Mouse (Mus musculus): ENCODE measurements around the gene Nhsl1. TPM values are rescaled to one million over a fixed set of nuclear protein-coding genes. Genes with fewer than 3 reads are reported as not detected.

Gene Nhsl1
- polyA plus RNA-seq, 1 experiment from 2014 or later: 11.2 TPM

- ATAC-seq (replicated peaks; ENCODE audit: insufficient number of reproducible peaks, insufficient read depth, low FRiP score, low read depth): no peak
- Histone ChIP-seq H3K36me3 (0 out of 2 replicates have a peak, but pooled peaks cover 4% of the 10 kb centered on the region), H3K4me1 (replicated peaks) (peaks cover 11% of the 10 kb centered on the region), H3K9ac (no peak overlapping the region), H3K9me3 (replicated peaks) (no peaks in the 10 kb centered on the region), H3K4me3 (no peak overlapping the region), H3K27ac (no peak overlapping the region), H3K4me2 (no peak overlapping the region), H3K27me3 (no peaks in the 10 kb centered on the region)
- 85% methylated on average over 11 of the region's 11 CpGs for WGBS
These were observed 192.7 kb downstream of the Nhsl1 start for GRCm38 (mm10) chr10:18511496-18511895.

GRCm38 (mm10) chr10:18522556-18522955 lies 203.8 kb downstream of the Nhsl1 start:
- H3K27ac ChIP-seq: no peak overlapping the region
- H3K9me3 ChIP-seq (replicated peaks): no peaks in the 10 kb centered on the region
- peaks cover 16% of the 10 kb centered on the region; the same call in 1 of the 2 replicates for H3K36me3 ChIP-seq
- H3K9ac ChIP-seq: no peak overlapping the region
- no peak for ATAC-seq (replicated peaks; ENCODE audit: insufficient number of reproducible peaks, insufficient read depth, low FRiP score, low read depth)
- H3K4me2 ChIP-seq: no peak overlapping the region
- no peak overlapping the region for H3K4me3 ChIP-seq
- no peaks in the 10 kb centered on the region for H3K27me3 ChIP-seq
- WGBS: 85% methylated on average over 2 of the region's 2 CpGs
- H3K4me1 ChIP-seq (replicated peaks): peaks cover 21% of the 10 kb centered on the region

- WGBS: 80% methylated on average over 15 of the region's 15 CpGs
- Histone ChIP-seq H3K9me3 (replicated peaks) (no peaks in the 10 kb centered on the region), H3K4me2 (no peak overlapping the region), H3K36me3 (peaks cover 16% of the 10 kb centered on the region; the same call in 1 of the 2 replicates), H3K4me3 (no peak overlapping the region), H3K9ac (no peak overlapping the region), H3K4me1 (replicated peaks) (peaks cover 25% of the 10 kb centered on the region), H3K27me3 (no peaks in the 10 kb centered on the region), H3K27ac (no peak overlapping the region)
- ATAC-seq (replicated peaks; ENCODE audit: insufficient number of reproducible peaks, insufficient read depth, low FRiP score, low read depth): no peak
These were observed 206.5 kb downstream of the Nhsl1 start for GRCm38 (mm10) chr10:18525311-18525710.

- ATAC-seq (replicated peaks; ENCODE audit: insufficient number of reproducible peaks, insufficient read depth, low FRiP score, low read depth): no peak
- peaks cover 25% of the 10 kb centered on the region for H3K4me1 ChIP-seq (replicated peaks)
- no peak overlapping the region for H3K4me2 ChIP-seq
- H3K27me3 ChIP-seq: no peaks in the 10 kb centered on the region
- H3K27ac ChIP-seq: no peak overlapping the region
- no peak overlapping the region for H3K9ac ChIP-seq
- H3K4me3 ChIP-seq: no peak overlapping the region
- no peaks in the 10 kb centered on the region for H3K9me3 ChIP-seq (replicated peaks)
- H3K36me3 ChIP-seq: peaks cover 16% of the 10 kb centered on the region; the same call in 1 of the 2 replicates
- 48% methylated on average over 9 of the region's 9 CpGs for WGBS
These were observed 206.9 kb downstream of the Nhsl1 start for GRCm38 (mm10) chr10:18525726-18526125.

GRCm38 (mm10) chr10:18526184-18526850 lies 207.5 kb downstream of the Nhsl1 start:
- peak overlapping the region; percentile 13; the same call in 1 of the 2 replicates for H3K27ac ChIP-seq
- no peak overlapping the region for H3K9ac ChIP-seq
- no peaks in the 10 kb centered on the region for H3K27me3 ChIP-seq
- peaks cover 25% of the 10 kb centered on the region for H3K4me1 ChIP-seq (replicated peaks)
- no peaks in the 10 kb centered on the region for H3K9me3 ChIP-seq (replicated peaks)
- no peak for ATAC-seq (replicated peaks; ENCODE audit: insufficient number of reproducible peaks, insufficient read depth, low FRiP score, low read depth)
- 63% methylated on average over 22 of the region's 22 CpGs for WGBS
- peaks cover 18% of the 10 kb centered on the region for H3K36me3 ChIP-seq
- no peak overlapping the region for H3K4me2 ChIP-seq
- no peak overlapping the region for H3K4me3 ChIP-seq

GRCm38 (mm10) chr10:18526851-18527675 lies 208.3 kb downstream of the Nhsl1 start:
- no peak for ATAC-seq (replicated peaks; ENCODE audit: insufficient number of reproducible peaks, insufficient read depth, low FRiP score, low read depth)
- H3K4me1 ChIP-seq (replicated peaks): peaks cover 31% of the 10 kb centered on the region
- H3K9me3 ChIP-seq (replicated peaks): no peaks in the 10 kb centered on the region
- H3K27ac ChIP-seq: peak overlapping the region; percentile 13; the same call in 1 of the 2 replicates
- H3K4me2 ChIP-seq: no peak overlapping the region
- H3K27me3 ChIP-seq: no peaks in the 10 kb centered on the region
- H3K36me3 ChIP-seq: peaks cover 25% of the 10 kb centered on the region
- no peak overlapping the region for H3K4me3 ChIP-seq
- H3K9ac ChIP-seq: no peak overlapping the region
- WGBS: 70% methylated on average over 20 of the region's 20 CpGs

- Histone ChIP-seq H3K4me1 (replicated peaks) (peaks cover 35% of the 10 kb centered on the region), H3K4me2 (no peak overlapping the region), H3K9ac (no peak overlapping the region), H3K27ac (0 out of 2 replicates have a peak overlapping the region, but pooled peaks have one; percentile 1), H3K4me3 (no peak overlapping the region), H3K27me3 (no peaks in the 10 kb centered on the region), H3K36me3 (peaks cover 29% of the 10 kb centered on the region), H3K9me3 (replicated peaks) (no peaks in the 10 kb centered on the region)
- ATAC-seq (replicated peaks; ENCODE audit: insufficient number of reproducible peaks, insufficient read depth, low FRiP score, low read depth): no peak
- WGBS: 58% methylated on average over 7 of the region's 7 CpGs
These were observed 209.0 kb downstream of the Nhsl1 start for GRCm38 (mm10) chr10:18527766-18528165.

- H3K36me3 ChIP-seq: peaks cover 29% of the 10 kb centered on the region
- WGBS: 49% methylated on average over 5 of the region's 5 CpGs
- H3K4me1 ChIP-seq (replicated peaks): peaks cover 35% of the 10 kb centered on the region
- H3K27me3 ChIP-seq: no peaks in the 10 kb centered on the region
- no peak overlapping the region for H3K4me3 ChIP-seq
- H3K27ac ChIP-seq: 0 out of 2 replicates have a peak overlapping the region, but pooled peaks have one; percentile 1
- no peak overlapping the region for H3K4me2 ChIP-seq
- no peaks in the 10 kb centered on the region for H3K9me3 ChIP-seq (replicated peaks)
- H3K9ac ChIP-seq: no peak overlapping the region
- no peak for ATAC-seq (replicated peaks; ENCODE audit: insufficient number of reproducible peaks, insufficient read depth, low FRiP score, low read depth)
These were observed 209.7 kb downstream of the Nhsl1 start for GRCm38 (mm10) chr10:18528475-18528874.

GRCm38 (mm10) chr10:18529177-18529576 lies 210.4 kb downstream of the Nhsl1 start:
- H3K36me3 ChIP-seq: peaks cover 23% of the 10 kb centered on the region
- H3K27ac ChIP-seq: no peak overlapping the region
- ATAC-seq (replicated peaks; ENCODE audit: insufficient number of reproducible peaks, insufficient read depth, low FRiP score, low read depth): no peak
- no peaks in the 10 kb centered on the region for H3K9me3 ChIP-seq (replicated peaks)
- peaks cover 35% of the 10 kb centered on the region for H3K4me1 ChIP-seq (replicated peaks)
- no peaks in the 10 kb centered on the region for H3K27me3 ChIP-seq
- H3K4me2 ChIP-seq: no peak overlapping the region
- H3K4me3 ChIP-seq: no peak overlapping the region
- no peak overlapping the region for H3K9ac ChIP-seq
- WGBS: 85% methylated on average over 4 of the region's 4 CpGs

- no peak overlapping the region for H3K27ac ChIP-seq
- no peaks in the 10 kb centered on the region for H3K9me3 ChIP-seq (replicated peaks)
- H3K9ac ChIP-seq: no peak overlapping the region
- WGBS: 92% methylated on average over 4 of the region's 4 CpGs
- ATAC-seq (replicated peaks; ENCODE audit: insufficient number of reproducible peaks, insufficient read depth, low FRiP score, low read depth): no peak
- H3K4me3 ChIP-seq: no peak overlapping the region
- peaks cover 35% of the 10 kb centered on the region for H3K4me1 ChIP-seq (replicated peaks)
- H3K36me3 ChIP-seq: peaks cover 14% of the 10 kb centered on the region
- no peak overlapping the region for H3K4me2 ChIP-seq
- H3K27me3 ChIP-seq: no peaks in the 10 kb centered on the region
These were observed 211.4 kb downstream of the Nhsl1 start for GRCm38 (mm10) chr10:18530161-18530560.

GRCm38 (mm10) chr10:18532293-18532692 lies 213.5 kb downstream of the Nhsl1 start:
- H3K36me3 ChIP-seq: peaks cover 22% of the 10 kb centered on the region
- H3K9me3 ChIP-seq (replicated peaks): no peaks in the 10 kb centered on the region
- H3K9ac ChIP-seq: no peak overlapping the region
- no peak overlapping the region for H3K27ac ChIP-seq
- no peak for ATAC-seq (replicated peaks; ENCODE audit: insufficient number of reproducible peaks, insufficient read depth, low FRiP score, low read depth)
- H3K4me2 ChIP-seq: no peak overlapping the region
- H3K4me1 ChIP-seq (replicated peaks): peaks cover 18% of the 10 kb centered on the region
- 47% methylated on average over 8 of the region's 8 CpGs for WGBS
- no peak overlapping the region for H3K4me3 ChIP-seq
- no peaks in the 10 kb centered on the region for H3K27me3 ChIP-seq
